Mouse (Mus musculus) ZHBTc4 (cell line): ENCODE data around the gene Golph3l.

Source experiments
- DNase-seq: peaks from one replicate; pipeline ENCODE4 v3.0.0-alpha.2; 2011; ENCODE audit warnings: low read depth, low spot score

The Golph3l gene

DNA sequence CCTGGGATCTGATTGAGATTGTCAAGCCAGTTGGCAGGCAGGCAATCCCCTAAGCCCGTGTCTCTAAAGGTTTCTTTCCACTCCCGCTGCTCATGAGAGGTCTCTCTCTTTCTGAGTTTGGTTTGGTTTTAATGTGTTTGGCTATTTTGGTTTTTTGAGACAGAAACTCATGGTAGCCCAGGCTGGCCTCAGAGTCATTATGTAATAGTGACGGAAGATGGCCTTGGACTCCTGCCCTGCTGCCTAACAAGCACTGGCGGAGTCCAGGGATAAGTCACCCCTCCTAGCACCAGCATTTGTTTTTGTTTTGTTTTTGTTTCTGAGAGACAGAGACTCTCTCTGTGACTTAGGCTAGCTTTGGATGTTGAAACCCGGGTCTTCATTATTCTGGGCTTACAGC lies 66.7 kb downstream of the Golph3l start:
- DNase-seq: no peak

- no peak for DNase-seq
Observed at GRCm38 (mm10) chr3:95657108-95657507, 68.4 kb downstream of the Golph3l start.

GRCm38 (mm10) chr3:95657711-95658110 lies 69.0 kb downstream of the Golph3l start:
- DNase-seq: no peak

DNA sequence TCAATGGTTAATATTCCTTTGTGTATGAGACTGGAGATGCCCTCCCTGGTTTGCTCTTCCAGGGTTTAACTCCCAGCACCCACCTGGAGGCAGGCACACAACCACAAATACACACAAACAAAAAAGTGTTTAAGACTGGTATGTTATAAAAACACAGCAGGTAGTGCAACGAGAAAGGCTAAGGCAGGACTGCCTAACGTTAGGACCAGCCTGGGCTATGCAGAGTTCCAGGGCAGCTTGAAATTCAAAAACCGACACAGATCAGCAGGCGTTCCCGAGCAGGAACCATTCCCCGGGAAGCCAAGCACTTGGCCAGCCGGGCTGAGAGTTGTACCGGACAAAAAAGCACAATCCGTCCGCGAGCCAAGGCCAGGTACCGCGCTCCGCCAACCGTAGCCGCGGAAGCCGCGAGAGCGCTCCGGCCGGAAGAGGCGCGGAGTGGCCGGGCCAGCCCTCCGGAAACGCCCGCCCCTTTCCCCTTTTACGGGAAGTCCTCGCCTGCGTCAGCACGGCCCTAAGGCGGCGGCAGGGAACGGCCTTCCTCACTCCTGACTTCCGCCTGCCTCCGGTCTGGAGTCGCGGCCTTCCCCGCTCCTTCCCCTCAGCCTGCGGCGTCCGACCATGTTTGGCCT lies 69.6 kb downstream of the Golph3l start, which contains the start of gene Mcl1:
Gene Mcl1 (plus strand): TSS at position 553 of the 632 bp plus-strand sequence.
- peak; percentile 96 for DNase-seq

- DNase-seq: peak; percentile 85
Observed at GRCm38 (mm10) chr3:95658868-95659712, 70.4 kb downstream of the Golph3l start.

DNA sequence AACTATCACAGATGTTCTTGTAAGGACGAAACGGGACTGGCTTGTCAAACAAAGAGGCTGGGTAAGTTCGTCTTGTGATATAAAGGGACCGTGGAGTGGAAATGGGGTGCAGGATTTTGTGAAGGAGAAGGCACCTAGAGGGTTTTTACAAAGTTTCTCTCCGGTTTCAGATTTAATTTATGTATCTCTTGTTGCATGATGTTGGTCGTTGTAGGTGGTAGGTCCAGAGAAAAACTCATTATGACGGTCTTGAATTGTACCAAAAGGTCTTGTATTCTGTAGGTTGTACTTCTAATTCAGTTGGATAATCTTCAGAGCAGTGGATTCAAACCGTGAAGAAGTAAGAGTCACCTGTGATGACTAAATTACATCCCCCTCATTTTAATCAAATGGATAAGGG lies 71.2 kb downstream of the Golph3l start:
- DNase-seq: no peak

- DNase-seq: no peak
Observed at GRCm38 (mm10) chr3:95660788-95661478, 72.2 kb downstream of the Golph3l start.

DNA sequence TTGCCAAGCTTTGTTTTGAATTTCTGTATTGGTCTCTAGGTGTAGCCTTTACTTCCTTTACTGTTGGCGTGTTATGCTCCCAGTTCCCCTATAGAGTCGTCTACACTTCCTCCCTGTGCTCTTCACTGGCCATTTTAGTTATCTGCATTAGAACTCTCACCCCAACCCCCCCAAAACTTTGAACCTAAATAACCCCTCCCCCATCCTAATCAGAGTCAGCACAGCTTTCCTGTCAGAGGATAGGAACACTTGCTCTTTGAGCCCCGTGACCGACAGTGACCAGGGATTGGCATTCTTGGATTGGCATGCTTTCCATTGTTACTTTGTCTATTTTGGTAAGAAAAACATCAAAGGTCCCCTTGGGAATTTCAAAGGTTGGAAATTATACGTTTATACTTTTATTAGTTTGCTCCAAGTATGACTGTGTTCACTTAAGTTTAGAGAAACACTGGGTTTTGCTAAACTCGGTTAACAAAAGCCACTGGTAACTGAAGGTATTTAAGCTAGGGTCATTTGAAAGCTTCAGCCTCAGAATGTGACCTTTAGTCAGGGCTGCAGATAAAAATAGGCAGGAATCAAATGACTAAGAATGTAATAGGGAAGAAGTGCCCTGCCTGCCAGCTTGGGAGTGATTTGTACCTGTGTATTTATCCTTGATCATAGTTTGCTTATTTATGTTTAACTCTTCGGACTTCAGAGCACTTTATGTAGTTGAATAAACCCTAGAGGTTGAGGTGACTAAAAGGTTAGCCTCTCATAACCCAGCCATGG lies 73.4 kb downstream of the Golph3l start:
- DNase-seq: no peak

DNA sequence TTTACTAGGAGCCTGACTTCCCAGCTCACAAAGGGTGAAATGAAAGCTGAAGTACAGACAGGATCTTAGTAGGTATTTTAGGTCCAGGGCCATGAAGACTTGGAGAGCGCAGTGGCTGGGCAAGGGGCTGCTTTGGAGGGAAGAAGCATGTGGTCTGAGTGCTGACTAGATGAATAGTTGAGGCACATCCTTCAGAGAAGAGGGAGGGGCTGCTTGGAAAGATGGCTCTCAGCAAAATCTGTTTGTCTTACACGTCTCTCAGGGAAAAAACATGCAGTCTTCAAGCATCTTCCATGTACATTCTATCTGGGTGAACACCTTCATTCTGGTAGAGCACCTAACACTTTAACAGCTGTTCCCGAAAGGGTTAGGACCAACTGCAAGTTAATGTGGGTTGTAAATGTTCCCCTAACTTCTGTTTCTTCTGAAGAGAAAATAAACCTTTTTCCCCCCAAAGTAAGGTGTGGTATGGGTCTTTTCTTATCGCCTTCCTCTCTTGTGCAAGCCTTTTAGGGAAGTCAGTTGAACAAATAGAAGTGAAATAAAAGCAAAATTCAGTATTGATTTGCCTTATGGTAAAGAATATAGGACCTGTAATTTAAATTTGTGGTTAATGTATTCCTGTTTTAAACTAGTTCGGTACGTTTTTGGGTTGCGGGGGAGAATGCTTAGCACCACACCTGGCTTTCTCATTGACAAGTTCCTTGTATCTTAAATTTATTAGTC lies 74.2 kb downstream of the Golph3l start:
- no peak for DNase-seq

GRCm38 (mm10) chr3:95663486-95663885 lies 74.8 kb downstream of the Golph3l start:
- DNase-seq: peak; percentile 83

- DNase-seq: peak; percentile 63
Observed at GRCm38 (mm10) chr3:95663969-95664608, 75.4 kb downstream of the Golph3l start.

GRCm38 (mm10) chr3:95664940-95665352 lies 76.2 kb downstream of the Golph3l start:
- no peak for DNase-seq

DNA sequence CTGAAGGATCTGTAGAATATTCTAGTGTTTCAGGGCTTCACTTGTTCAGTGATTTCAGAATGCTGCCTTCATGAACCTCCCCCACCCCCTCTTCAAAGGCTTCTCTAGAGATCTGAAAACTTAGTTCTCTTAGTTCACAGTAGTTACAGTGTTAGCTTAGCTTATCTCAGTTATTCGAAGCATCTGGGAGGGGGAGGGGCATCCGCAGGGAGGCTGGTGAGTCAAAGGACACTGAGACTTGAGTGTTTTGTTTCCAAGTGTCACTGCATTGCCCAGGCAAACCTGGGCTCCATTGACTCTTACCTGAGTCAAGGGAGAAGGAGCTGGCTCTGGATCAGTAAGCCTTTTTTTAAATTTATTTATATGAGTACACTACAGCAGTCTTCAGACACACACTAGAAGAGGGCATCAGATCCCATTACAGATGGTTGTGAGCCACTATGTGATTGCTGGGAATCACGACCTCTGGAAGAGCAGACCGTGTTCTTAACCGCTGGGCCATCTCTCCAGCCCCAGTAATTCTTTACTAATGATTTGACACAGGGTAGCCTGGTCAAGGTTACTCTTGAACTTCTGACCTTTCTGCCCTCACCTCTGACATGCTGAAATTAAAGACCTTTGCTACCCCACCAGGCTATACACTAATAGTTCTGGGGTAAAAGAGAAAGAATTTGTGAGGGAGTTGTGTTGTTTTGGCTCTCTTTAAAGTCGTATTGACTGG lies 77.5 kb downstream of the Golph3l start:
- peak; percentile 86 for DNase-seq

GRCm38 (mm10) chr3:95667521-95667920 lies 78.8 kb downstream of the Golph3l start:
- no peak for DNase-seq

GRCm38 (mm10) chr3:95668026-95668425 lies 79.3 kb downstream of the Golph3l start:
- DNase-seq: peak; percentile 74
